Mouse (Mus musculus) cerebellum, postnatal 14 days (tissue): Measurements from ENCODE around the gene Acat2.
A peak's percentile ranks its signal among the peaks of the same experiment; 100 is the strongest.
"Not testable (repeated sequence)": the region's sequence is repeated elsewhere in the genome, so short reads cannot be mapped to it uniquely, and the experiment has no call there.

Experiments
- DNase-seq, 2 experiments: peaks; one replicate each; pipeline ENCODE4 v3.0.0; 2021; ENCODE audit warnings: mixed read lengths in 2 of 2

Gene Acat2

DNA sequence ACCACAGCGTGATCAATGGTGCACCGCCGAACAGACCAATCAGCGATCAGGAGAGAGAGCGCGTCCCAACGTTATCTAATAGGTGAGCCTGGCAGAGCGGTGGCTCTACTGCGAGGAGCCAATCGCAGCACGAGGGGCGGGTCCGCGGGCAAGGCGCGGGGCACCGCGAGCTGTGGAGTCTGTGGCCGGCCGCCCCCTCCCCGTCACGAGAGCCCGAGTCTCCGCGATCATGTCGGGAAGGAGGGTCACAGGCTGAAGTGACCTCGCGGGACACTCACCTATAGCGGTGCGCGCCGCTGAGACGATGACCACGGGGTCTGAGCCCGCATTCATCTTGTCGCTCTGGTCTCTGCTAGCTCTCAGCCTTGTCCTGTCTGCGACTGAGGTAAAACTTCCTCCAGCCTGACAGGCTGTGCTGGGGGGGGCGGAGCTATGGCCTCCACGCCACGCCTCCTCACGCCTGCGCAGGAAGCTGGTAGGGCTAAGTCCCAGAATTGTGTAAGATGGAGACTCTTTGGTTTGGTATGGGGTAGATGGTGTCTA, at the start of gene Acat2:
Gene Acat2 (minus strand): TSS at position 417 of the 543 bp plus-strand sequence.
- DNase-seq: peak; percentile 96 to 97

DNA sequence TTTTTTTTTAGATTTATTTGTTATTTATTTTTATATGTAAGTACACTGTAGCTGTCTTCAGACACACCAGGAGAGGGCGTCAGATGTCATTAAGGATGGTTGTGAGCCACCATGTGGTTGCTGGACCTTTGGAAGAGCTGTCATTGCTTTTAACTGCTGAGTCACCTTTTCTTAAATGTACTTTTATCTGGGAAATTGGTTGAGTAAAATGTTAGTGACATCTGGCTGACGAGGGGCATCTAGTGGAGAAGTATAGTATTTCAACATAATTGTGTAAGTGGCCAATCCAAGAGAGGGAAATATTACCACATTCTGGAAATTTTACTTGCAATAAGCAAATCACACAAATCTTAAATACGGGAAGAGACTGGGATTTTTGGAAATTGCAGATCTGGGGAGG, 49.3 kb upstream of the Acat2 start:
- peak; percentile 26 to 41 for DNase-seq

DNA sequence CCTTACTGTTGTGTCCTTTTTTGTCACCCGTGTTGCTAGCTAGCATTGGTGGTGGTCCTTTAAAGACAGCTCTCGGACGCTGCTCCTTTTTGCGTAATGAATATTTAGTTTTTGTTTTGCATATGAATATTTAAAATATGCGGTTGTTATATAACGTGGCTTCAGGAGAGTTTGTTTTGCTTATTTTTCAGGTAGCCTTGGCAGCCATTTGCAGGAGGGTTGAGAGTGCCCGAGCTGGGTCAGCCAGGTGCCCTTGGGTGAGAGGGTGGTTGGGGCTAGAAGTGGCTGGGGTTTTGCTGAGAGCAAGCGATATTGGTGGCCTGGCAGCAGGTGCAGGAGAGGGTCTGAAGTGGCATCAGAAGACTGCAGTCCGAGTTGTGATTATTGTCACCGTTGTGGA, 48.0 kb upstream of the Acat2 start:
- DNase-seq: peak; percentile 31 to 38

DNA sequence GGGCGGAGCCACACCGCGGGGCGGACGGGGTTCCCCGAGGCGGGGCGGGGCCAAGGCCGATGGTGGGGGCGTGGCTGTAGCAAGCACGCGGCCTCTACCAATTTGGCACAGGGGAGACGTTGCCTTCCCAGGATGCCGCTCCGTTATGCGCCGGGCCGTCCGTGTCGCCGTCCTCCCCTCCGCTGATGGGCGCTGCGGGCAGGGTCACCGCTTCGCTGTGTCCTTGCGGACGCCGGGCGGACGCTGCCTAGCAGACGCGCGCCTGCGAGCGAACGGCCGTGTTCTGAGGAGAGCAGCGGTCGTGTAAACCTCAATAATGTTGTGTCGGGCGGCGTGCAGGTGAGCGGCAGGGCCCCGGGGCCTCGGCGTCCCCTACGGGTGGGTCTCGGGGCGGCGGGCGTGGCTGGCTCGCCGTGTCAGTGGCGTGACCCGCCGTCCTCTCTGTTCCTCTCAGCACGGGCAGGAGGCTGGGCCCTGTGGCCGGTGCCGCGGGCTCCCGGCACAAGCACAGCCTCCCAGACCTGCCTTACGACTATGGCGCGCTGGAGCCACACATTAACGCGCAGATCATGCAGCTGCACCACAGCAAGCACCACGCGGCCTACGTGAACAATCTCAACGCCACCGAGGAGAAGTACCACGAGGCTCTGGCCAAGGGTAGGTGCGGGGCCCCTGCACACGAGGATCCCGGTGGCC, 47.3 kb upstream of the Acat2 start:
- peak; percentile 99 for DNase-seq

DNA sequence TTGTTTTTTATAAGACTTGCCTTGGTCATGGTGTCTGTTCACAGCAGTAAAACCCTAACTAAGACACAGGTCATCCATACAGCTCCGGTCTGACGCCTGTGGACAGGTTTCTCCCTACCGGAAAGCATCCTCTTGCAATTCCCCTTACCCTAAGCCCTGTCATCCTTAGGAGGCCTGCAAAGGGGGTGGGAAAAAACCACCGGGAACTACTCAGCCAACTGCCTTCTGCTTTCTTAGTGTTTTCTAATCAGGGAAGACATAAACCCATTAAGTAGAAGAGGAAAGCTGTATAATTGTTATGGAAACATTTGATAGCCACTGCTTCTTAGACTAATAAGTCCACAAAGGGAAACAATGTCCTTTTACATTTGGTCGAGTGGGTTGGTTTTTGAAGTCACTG, 46.4 kb upstream of the Acat2 start:
- no peak for DNase-seq

DNA sequence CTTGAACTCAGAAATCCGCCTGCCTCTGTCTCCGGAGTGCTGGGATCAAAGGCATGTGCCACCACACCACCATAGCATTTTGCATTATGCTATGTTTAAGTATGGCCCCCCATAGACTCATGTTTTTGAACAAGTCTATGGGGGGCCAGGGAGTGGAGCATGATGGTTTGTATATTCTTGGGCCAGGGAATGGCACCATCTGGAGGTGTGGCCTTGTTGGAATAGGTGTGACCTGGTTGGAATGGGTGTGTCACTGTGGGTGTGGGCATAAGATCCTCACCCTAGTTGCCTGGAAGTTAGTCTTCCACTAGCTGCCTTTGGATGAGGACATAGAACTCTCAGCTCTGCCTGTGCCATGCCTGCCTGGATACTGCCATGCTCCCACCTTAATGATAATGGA, 46.0 kb upstream of the Acat2 start, which contains the start of gene Sod2:
Gene Sod2 (plus strand): TSS at position 301 of the 400 bp plus-strand sequence.
- DNase-seq: not testable (repeated sequence)

DNA sequence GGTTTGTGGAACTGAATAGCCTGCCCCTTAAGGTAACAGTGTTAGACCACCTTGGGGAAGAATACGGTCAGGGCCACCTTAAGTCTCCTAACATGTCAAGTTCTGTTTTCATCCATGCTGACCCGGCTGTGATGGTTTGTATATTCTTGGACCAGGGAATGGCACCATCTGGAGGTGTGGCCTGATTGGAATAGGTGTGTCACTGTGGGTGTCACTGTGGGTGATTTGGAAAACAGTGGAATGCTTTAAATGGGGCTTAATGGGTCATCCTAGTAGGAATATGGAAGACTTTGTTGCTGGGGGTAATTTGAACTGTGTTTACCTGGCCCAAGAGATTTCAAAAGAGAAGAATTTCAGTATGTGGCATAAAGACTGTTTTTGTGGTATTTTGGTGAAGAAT, 43.9 kb upstream of the Acat2 start:
- DNase-seq: not testable (repeated sequence)

DNA sequence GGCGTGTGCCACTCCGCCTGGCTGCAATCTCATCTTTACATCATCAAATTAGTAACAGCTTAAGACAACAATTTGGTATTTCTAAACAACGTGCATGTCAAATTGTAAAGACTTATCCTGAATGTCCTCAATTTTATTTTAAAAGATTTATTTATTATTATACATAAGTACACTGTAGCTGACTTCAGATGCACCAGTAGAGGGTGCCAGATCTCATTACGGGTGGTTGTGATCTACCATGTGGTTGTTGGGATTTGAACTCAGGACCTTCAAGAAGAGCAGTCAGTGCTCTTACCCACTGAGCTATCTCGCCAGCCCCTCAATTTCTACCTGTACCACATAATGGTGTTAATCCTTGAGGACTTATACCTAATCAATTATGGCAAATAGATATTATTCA, 41.7 kb upstream of the Acat2 start:
- DNase-seq: not testable (repeated sequence)

DNA sequence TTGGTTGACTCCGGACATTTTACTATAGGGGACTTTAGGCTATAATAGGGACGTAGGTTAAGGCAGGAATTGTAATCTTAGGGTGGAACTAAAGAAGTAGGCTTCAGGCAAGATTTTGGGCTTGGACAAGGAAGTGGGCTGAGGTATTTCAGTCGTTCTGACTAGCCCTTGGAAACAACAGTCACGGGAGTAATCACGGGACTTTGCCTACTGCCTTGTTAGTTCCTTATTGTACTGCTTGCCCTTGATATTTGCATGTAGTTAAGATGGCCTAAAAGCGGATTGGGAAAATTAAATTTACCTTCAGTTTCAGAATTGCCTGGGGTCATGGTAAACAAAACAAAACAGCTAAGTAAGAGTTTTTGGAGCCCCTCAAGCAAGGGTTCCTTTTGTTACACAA, 38.5 kb upstream of the Acat2 start:
- DNase-seq: no peak

DNA sequence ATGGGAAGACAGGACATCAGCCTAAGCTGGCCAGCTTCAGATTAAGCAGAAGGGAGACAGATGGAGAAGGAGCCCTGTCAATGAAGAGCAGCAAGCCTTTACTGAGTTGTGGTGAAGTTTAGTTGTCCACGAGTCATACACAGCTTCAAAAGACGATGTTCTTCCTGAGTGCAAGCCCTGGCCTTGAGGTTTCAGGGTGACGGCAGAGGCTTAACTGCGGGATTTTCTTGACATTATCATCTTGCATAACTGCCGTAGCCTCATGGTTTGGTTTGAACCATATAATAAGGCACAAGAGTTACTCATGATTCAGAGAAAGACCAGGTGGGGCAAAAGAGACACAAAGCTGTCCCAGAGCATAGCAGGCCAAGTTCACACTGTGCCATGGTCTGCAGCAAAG, 37.3 kb upstream of the Acat2 start:
- DNase-seq: no peak

DNA sequence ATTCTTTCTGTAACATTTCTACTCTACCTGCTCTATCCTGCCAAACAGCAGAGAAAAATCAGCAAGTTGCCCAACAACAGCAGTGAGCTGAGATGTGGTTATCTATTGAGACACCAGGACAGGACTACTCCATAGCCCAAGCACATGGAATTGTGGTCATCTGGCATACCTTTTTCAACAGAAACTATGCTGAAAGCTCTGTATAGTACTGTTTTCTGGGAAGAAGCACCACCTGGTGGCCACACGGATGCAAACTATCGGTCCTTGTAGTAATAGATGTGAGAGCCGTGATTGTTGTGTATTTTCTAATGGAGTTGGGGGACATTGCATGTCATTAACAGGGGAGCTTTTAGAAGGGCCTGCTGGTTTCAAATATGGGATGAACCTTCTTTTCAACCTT, 35.8 kb upstream of the Acat2 start:
- peak; percentile 78 to 80 for DNase-seq

DNA sequence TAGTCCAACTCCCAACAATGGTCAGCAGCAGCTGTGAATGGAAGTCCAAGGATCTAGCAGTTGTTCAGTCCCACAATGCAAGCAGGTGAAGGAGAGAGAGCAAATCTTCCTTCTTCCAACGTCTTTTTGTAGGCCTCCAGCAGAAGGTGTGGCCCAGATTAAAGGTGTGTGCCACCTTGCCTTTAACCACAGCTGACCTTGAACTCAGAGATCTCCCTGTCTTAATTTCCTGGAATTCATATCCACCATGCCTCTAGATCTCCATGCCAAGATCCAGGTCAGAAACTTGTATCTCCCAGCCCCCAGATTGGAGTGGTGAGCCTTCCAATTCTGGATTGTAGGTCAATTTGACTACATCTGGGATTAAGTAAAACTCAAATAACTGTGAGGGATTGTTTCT, 33.5 kb upstream of the Acat2 start, which contains the start of gene Wtap:
Gene Wtap (minus strand): TSS at position 101 of the 400 bp plus-strand sequence.
- no peak for DNase-seq

DNA sequence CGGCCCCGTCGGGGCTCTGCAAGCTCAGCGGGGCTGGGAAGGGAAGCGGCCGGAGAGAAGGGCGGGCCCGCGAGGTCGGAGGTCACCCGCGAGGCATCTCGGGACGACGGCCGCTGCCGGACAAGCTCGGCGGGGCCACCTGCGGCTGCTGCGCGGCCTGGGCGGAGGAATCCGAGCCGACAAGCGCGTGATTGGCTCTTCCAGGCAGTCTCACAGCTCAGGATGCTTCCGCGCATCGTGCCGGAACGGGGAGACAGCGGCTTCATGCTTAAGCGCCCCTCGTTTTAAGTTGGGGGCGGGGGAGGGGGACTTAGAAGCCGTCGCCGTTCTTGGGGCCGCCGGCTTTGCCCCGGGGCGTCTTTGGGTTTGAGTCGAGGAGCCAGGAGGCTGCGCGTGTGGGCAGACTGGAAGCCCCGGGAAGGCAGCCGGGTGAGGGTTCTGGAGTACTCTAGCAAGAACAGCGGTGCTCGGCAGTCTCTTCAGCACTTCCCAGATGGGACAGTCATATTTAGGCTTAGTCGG, 32.0 kb upstream of the Acat2 start:
- DNase-seq: peak; percentile 96 to 97

DNA sequence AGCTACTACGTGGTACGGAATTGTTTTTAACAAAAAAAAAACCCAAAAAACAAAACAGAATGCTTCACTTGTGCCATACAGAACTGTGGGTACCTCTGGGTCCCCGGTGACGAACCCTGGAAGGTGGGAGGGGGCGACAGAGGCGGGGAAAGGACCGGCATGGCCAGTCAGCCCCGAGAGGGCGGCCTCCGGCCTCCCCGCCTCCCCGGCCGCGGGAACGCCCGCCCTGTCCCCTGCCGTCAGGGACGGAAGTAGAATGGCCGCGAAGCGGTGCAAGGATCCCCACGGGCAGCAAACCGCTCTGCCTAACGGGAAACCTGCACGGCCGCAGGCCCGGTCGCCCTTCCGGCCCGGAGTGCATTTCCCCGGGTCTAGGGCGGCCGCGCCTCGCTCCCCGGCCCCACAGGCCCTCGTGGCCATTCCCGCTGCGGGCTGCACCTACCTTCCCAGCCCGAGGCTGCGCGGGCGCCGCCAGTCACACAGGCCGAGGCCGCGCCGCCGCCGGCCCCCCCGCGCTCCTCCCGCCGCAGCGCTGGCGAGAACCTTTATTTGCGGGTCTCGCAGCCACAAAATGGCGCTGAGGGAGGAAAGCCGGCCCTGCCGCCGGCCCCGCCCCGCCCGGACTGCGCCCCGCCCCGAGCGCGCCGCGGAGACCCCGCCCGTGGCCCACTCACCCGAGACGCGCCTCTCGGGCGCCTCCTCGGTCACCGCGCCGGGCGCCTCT, 31.2 kb upstream of the Acat2 start:
- DNase-seq: peak; percentile 89 to 93

DNA sequence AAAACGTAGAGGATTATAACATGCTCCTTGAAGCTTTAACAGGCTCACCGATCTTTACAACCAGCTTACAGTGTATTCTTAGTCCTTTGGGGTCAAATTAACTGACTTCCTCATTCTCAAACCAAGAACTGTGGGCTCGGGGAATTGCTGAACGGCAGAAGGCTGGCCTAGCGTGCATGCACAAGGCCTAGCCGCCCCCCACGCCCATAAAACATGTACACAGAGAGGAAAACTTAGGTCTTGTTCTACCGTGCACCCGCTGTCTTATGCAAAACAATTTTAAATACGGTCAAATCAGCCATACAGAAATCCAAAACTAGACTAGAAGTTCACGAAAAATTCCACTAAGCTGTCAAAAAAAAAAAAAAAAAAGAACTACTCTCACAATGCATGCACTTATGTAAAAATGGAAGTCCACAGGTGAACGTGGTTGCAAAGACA, 30.7 kb upstream of the Acat2 start:
- peak; percentile 31 to 41 for DNase-seq

DNA sequence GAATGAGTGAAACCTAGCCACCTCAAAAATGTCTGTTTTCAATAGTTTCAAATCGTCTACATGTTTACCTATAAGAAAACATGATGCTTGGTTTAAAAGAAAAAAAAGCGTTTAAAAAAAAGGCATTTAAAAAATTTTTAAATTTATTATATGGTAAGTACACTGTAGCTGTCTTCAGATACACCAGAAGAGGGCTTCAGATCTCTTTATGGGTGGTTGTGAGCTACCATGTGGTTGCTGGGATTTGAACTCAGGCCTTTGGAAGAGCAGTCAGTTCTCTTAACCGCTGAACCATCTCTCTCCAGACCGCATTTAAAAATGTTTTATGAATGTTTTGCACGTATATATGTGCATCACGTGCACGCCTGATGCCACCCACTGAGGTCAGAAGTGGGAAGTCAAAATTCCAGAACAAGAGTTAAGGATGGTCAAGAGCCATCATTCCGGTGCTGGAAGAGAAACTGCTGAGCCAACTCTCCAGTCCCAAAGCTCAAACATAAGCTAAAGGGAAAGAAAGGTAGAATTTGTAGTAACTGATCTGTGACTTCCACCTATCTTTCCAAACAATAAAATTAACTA, 30.1 kb upstream of the Acat2 start:
- no peak for DNase-seq

DNA sequence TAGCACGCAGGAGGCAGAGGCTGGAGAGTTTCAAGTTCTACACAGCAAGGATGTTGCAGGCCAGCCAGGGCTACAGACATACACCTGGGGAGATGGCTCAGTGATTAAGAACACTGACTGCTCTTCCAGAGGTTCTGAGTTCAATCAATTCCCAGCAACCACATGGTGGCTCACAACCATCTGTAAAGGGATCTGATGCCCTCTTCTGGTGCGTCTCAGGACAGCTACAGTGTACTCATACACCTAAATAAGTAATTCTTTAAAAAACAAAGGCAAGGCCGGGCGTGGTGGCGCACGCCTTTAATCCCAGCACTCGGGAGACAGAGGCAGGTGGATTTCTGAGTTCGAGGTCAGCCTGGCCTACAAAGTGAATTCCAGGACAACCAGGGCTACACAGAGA, 27.5 kb upstream of the Acat2 start:
- DNase-seq: not testable (repeated sequence)

DNA sequence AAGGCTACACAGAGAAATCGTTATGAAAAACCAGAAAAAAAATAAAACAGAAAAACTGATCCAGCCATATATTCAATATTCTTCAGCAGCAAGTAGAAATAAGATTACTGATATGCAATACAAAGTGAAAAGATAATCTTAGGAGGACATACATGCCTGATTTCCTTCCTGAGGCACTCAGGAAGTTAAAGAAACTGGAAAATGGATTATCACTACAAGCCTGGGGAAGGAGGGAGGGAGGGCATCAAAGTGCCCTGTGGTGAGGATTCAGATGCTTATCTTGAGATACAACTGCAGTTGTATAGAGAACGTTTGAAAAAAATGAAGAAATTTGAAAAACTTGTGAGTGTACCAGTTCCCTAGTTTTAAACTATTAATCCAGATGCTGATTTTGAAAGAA, 23.4 kb upstream of the Acat2 start:
- no peak for DNase-seq

DNA sequence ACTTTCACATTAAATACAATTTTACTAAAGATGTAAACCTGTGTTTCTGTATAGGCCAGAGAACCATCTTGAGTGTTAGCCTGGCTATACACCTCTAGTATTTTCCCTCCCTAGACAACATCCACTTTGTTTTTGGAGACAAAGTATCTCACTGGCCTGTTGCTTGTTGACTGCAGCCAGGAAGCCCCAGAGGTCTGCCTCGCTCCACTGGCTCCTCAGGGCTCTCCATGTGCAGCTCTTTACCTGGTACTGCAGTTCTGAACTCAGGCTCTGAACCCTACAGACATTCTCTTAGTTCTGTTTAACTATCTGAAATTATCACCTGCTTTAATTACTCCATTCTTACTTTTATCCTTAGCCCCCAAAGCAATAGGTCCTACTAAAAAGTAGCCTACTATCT, 18.0 kb upstream of the Acat2 start:
- DNase-seq: no peak

DNA sequence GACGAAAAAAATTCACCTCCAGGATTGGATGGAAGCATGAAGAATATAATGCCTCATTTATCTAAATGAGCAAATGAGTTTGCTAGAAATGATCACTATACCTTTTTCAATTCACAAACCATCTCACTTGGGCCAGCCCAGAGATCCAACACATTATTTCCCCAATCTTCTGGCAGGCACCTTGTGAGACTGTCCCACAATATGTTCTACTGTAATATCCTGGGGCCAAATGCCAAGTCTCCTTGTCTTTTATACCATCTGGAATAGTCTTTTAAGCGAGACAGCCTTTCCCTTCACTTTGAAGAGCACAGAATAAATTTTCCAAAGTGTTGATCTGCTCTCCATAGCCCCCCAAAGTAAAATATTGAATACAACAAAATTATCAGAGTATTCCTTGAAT, 13.3 kb upstream of the Acat2 start:
- no peak for DNase-seq

DNA sequence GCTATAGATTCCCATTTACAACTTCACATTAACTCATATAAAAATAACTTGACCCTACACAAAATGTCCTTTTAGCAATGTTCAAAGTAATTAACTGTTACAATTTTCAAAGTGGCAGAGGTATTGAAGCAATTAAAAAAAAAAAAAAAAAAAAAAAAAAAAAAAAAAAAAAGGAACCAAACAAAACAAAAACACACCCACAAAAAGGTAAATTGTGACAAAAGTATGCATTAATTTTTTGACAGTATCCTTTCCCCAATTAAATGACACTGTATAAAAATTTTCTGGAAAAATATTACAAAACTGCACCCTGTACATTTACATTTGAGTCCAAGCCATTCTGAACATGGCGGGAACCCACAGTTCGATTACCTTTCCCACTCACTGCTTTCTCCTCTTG, 6.6 kb upstream of the Acat2 start:
- DNase-seq: no peak

DNA sequence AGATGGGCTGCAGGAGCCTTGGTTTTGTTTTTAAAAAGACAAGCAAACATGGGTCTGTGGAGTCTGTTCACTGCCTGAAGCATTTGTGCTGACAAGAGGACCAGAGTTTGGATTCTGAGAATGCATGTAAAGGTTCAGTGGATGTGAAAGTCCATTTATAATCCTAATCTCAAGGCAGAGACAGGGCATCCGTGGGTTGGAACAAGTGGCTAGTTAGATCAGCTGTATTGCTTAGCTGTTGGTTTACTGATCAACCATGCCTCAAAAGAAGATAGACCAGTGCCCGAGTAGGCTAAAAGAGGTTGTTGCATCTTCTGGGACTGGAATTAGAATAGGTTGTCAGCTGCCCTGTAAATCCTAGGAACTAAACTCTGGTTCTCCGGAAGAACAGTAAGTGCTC, 2.9 kb upstream of the Acat2 start:
- no peak for DNase-seq

DNA sequence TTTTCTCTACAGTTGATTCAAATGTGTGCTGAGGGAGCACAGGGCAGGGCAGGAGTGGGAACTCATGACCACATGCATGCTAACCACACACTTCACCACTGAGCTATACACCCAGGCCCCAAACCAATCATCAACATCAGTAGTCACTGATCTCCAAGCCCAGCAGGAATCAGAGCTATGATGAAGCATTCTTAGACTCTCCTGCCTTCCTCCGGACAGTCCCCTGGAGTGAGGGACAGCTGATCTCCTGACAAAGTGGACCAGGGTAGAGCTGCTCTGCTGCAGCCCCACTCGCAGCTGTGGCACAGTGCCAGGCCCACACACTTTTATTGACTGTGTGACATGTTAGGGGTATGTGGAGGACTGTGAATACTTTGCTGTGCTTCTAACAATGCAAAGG, 1.2 kb downstream of the Acat2 start:
- not testable (repeated sequence) for DNase-seq
